ENCODE assay signal across 8 mouse cellular contexts in the genomic region with DNA sequence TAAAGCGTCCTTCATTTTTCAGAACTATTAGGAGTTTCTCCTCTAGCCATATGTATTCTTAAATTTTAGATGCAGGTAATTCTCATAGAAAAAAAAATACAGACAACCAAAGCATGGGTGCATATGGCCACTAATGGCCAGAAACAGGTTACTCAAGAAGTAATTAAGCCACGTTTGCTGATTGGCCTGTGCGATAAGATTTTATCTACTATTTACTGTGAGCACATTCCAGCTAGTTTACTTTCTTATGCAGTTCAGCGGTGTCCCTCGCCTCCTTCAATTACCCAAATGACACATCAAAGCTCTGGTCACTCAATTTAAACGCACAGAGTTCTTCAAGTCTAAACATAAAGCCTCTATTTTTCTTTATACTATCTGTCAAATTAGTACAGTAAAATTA. TPM values are rescaled to one million over a fixed set of nuclear protein-coding genes. Genes with fewer than 3 reads are reported as not detected.
DNase-seq lines count a peak whose midpoint lies in the region; ATAC-seq lines count a peak whose summit lies in the region.

No protein-coding gene starts in this region.

- H3K4me2 ChIP-seq in neural tube, embryonic 11.5 days (ENCODE audit: low read depth), result peak overlapping the region; percentile 80
- H3K4me2 ChIP-seq in liver, embryonic 12.5 days, result peak overlapping the region; percentile 91

- peaks cover 35% of the 10 kb centered on the region for H3K4me1 ChIP-seq in erythroblast, embryonic 14.5 days (ENCODE audit: control insufficient read depth)
- H3K4me1 ChIP-seq in neural tube, embryonic 11.5 days (ENCODE audit: control insufficient read depth, insufficient read depth, low read length), result peaks cover 2% of the 10 kb centered on the region; the same call in 1 of the 2 replicates
- H3K4me1 ChIP-seq in liver, embryonic 12.5 days, result peaks cover 40% of the 10 kb centered on the region

- no peak overlapping the region for H3K9ac ChIP-seq in neural tube, embryonic 11.5 days (ENCODE audit: low read length)
- peak overlapping the region; percentile 79 for H3K9ac ChIP-seq in liver, embryonic 12.5 days

- 36% methylated on average over 6 of the region's 6 CpGs for WGBS in neural tube, embryonic 11.5 days
- WGBS in liver, embryonic 12.5 days (ENCODE audit: insufficient replicate concordance), result 28% methylated on average over 6 of the region's 6 CpGs

- peak overlapping the region; percentile 87 for H3K4me3 ChIP-seq in erythroblast, embryonic 14.5 days (replicated peaks)
- peak overlapping the region; percentile 63 for H3K4me3 ChIP-seq in neural tube, embryonic 11.5 days (ENCODE audit: low read depth, low read length)
- H3K4me3 ChIP-seq in liver, embryonic 12.5 days, result peak overlapping the region; percentile 75

- ATAC-seq in erythroblast, adult 5-6 weeks (replicated peaks; ENCODE audit: low FRiP score, poor library complexity, severe bottlenecking), result no peak
- ATAC-seq in neural tube, embryonic 11.5 days (ENCODE audit: insufficient read depth, low FRiP score, low TSS enrichment), result no peak
- ATAC-seq in liver, embryonic 12.5 days, result no peak
- no peak for ATAC-seq in granulocyte monocyte progenitor cell, adult 5-6 weeks (replicated peaks; ENCODE audit: poor library complexity, severe bottlenecking)

- DNase-seq in neural tube, embryonic 11.5 days (ENCODE audit: low spot score), result no peak
- DNase-seq in neural tube, embryonic 10.5 days (ENCODE audit: extremely low spot score, low spot score), result no peak
- DNase-seq in spleen, postnatal 36 days (ENCODE audit: low spot score in 2 of 2), result no peak
- DNase-seq in adrenal gland, postnatal 25 days, result no peak

- peaks cover 14% of the 10 kb centered on the region for H3K27me3 ChIP-seq in erythroblast, embryonic 14.5 days (ENCODE audit: control insufficient read depth)
- H3K27me3 ChIP-seq in neural tube, embryonic 11.5 days (ENCODE audit: control insufficient read depth, insufficient read depth, low read length), result no peaks in the 10 kb centered on the region
- no peaks in the 10 kb centered on the region for H3K27me3 ChIP-seq in liver, embryonic 12.5 days (replicated peaks)

- H3K36me3 ChIP-seq in erythroblast, embryonic 14.5 days (ENCODE audit: control insufficient read depth), result peaks cover 11% of the 10 kb centered on the region
- no peaks in the 10 kb centered on the region for H3K36me3 ChIP-seq in neural tube, embryonic 11.5 days (ENCODE audit: control insufficient read depth, insufficient read depth, low read length)
- H3K36me3 ChIP-seq in liver, embryonic 12.5 days, result peaks cover 14% of the 10 kb centered on the region; the same call in 1 of the 2 replicates

- no peak overlapping the region for H3K27ac ChIP-seq in neural tube, embryonic 11.5 days (ENCODE audit: low read depth, low read length)
- no peak overlapping the region for H3K27ac ChIP-seq in liver, embryonic 12.5 days

- H3K9me3 ChIP-seq in erythroblast, embryonic 14.5 days (ENCODE audit: control insufficient read depth, low read length), result no peaks in the 10 kb centered on the region
- no peaks in the 10 kb centered on the region for H3K9me3 ChIP-seq in neural tube, embryonic 11.5 days (ENCODE audit: control insufficient read depth, low read length)
- H3K9me3 ChIP-seq in liver, embryonic 12.5 days (replicated peaks), result no peaks in the 10 kb centered on the region

RNA-seq across cellular contexts. Expression of a gene that starts 1.0 kb away (rescaled TPM):
- 0.23 and 0.30 TPM in 2 replicates for polyA plus RNA-seq in erythroblast, embryonic 14.5 days (2012)
- 3.8 and 7.5 TPM in 2 replicates for total RNA-seq in erythroblast, adult 5-6 weeks (2015; ENCODE audit: low replicate concordance)
- 3.0 and 9.2 TPM in 2 replicates for total RNA-seq in erythroblast, adult 5-6 weeks (2017; ENCODE audit: low replicate concordance)
- 10.5 and 14.7 TPM in 2 replicates for polyA plus RNA-seq in neural tube, embryonic 11.5 days (2014; fragmentation: Nextera tagmentation; extraction: Ambion mirVana)
- polyA plus RNA-seq in liver, embryonic 12.5 days (2016; fragmentation: Nextera tagmentation; extraction: Ambion mirVana), result 8.3 and 9.0 TPM in 2 replicates
- total RNA-seq in adrenal gland, postnatal 25 days (2021), result 38.0 and 38.6 TPM in 2 replicates
- 17.1 and 19.3 TPM in 2 replicates for total RNA-seq in granulocyte monocyte progenitor cell, adult 5-6 weeks (2014; fragmentation: Nextera tagmentation)
- 12.4 TPM in 2 replicates for total RNA-seq in granulocyte monocyte progenitor cell, adult 5-6 weeks (2017)

RNA-seq across cellular contexts. Expression of a gene that starts 56.6 kb away (rescaled TPM):
- not detected in 2 replicates for polyA plus RNA-seq in erythroblast, embryonic 14.5 days (2012)
- not detected in 2 replicates for total RNA-seq in erythroblast, adult 5-6 weeks (2015; ENCODE audit: low replicate concordance)
- total RNA-seq in erythroblast, adult 5-6 weeks (2017; ENCODE audit: low replicate concordance), result not detected in 2 replicates
- 5.2 and 6.3 TPM in 2 replicates for polyA plus RNA-seq in neural tube, embryonic 11.5 days (2014; fragmentation: Nextera tagmentation; extraction: Ambion mirVana)
- 0.19 and 0.20 TPM in 2 replicates for polyA plus RNA-seq in liver, embryonic 12.5 days (2016; fragmentation: Nextera tagmentation; extraction: Ambion mirVana)
- total RNA-seq in adrenal gland, postnatal 25 days (2021), result 0.86 and 0.91 TPM in 2 replicates
- not detected in 2 replicates for total RNA-seq in granulocyte monocyte progenitor cell, adult 5-6 weeks (2014; fragmentation: Nextera tagmentation)
- not detected in 2 replicates for total RNA-seq in granulocyte monocyte progenitor cell, adult 5-6 weeks (2017)
